Mouse (Mus musculus): ENCODE results near the gene Atrnl1. TPM values are rescaled to one million over a fixed set of nuclear protein-coding genes. Genes with fewer than 3 reads are reported as not detected.

Atrnl1 gene
- polyA plus RNA-seq, 1 experiment from 2014 or later: 8.1 TPM

- peaks cover 43% of the 10 kb centered on the region for H3K4me1 ChIP-seq (replicated peaks)
- WGBS: 46% methylated on average over 5 of the region's 5 CpGs
- ATAC-seq (ENCODE audit: low read depth): no peak
- peak overlapping the region; percentile 41; the same call in 1 of the 2 replicates for H3K4me2 ChIP-seq
- no peak overlapping the region for H3K9ac ChIP-seq
- H3K36me3 ChIP-seq: no peaks in the 10 kb centered on the region
- no peak overlapping the region for H3K4me3 ChIP-seq
- H3K27me3 ChIP-seq: no peaks in the 10 kb centered on the region; the same call in 1 of the 2 replicates
- H3K27ac ChIP-seq (replicated peaks): no peak overlapping the region
- peaks cover 3% of the 10 kb centered on the region for H3K9me3 ChIP-seq
Measured at GRCm38 (mm10) chr19:58124566-58124965, 513.7 kb downstream of the Atrnl1 start.

DNA sequence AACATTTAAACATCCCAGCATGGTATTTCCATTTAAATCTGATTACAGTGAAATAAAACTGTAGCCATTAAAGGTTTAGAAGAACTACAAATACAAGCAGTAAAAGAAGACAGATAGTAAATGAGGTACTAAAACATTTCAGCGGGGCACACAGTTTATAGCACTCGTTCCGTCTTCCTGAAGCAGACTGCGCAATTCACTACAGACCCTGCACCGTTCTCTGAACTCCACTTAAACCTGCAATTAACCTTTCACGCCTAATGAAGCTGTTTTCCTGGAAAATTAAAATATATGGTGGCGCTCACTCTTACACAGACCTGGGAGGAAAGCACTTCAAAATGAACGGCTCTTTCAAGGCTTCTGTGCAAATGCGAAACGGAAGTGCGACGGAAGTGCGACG, 514.2 kb downstream of the Atrnl1 start:
- peak; percentile 36; the same call in 1 of the 2 replicates for ATAC-seq (ENCODE audit: low read depth)
- WGBS: 21% methylated on average over 14 of the region's 14 CpGs
- H3K9ac ChIP-seq: no peak overlapping the region
- no peaks in the 10 kb centered on the region for H3K36me3 ChIP-seq
- no peaks in the 10 kb centered on the region; the same call in 1 of the 2 replicates for H3K27me3 ChIP-seq
- 0 out of 2 replicates have a peak overlapping the region, but pooled peaks have one; percentile 38 for H3K27ac ChIP-seq (replicated peaks)
- H3K4me3 ChIP-seq: no peak overlapping the region
- peaks cover 6% of the 10 kb centered on the region for H3K9me3 ChIP-seq
- H3K4me2 ChIP-seq: peak overlapping the region; percentile 41
- peaks cover 38% of the 10 kb centered on the region for H3K4me1 ChIP-seq (replicated peaks)

GRCm38 (mm10) chr19:58131896-58132295, 521.1 kb downstream of the Atrnl1 start:
- peaks cover 9% of the 10 kb centered on the region for H3K36me3 ChIP-seq
- no peaks in the 10 kb centered on the region for H3K27me3 ChIP-seq
- no peak overlapping the region for H3K4me3 ChIP-seq
- H3K9me3 ChIP-seq: peaks cover 6% of the 10 kb centered on the region
- no peak overlapping the region for H3K27ac ChIP-seq (replicated peaks)
- 95% methylated on average over 9 of the region's 9 CpGs for WGBS
- no peak for ATAC-seq (ENCODE audit: low read depth)
- H3K9ac ChIP-seq: no peak overlapping the region
- no peak overlapping the region for H3K4me2 ChIP-seq
- 0 out of 2 replicates have a peak, but pooled peaks cover 1% of the 10 kb centered on the region for H3K4me1 ChIP-seq (replicated peaks)

DNA sequence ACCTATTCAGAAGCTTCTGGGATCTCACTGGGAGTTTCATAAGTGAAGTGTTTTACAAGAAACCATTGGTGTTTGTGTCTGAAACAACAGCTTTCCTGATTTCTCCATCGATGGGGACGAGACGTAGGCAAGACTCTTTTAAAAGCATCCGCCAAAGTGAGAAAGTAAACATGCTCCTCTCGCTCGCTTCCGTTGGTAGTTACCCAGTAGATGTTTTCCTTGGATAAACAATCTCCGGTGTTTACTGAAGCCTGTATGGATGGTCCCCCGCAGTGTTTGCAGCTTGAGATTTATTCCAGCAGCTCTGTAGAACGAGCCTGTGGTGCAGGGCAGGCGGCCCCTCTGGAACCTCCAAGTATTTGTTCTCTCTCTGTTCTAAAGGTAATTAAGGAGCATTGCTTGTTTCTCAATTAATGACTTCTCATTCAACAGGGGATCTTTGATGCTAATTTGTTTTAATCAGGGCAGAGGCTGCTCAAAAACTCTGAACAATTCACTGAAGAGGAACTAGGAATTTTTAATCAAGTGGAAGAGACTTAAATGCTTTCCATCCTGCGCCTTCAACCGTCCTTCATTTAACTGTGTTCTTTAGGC, 529.5 kb downstream of the Atrnl1 start:
- WGBS: 31% methylated on average over 13 of the region's 13 CpGs
- no peak; the same call in 1 of the 2 replicates for ATAC-seq (ENCODE audit: low read depth)
- H3K27ac ChIP-seq (replicated peaks): no peak overlapping the region

GRCm38 (mm10) chr19:58143853-58144454, 533.1 kb downstream of the Atrnl1 start:
- Histone ChIP-seq H3K9ac (no peak overlapping the region), H3K4me2 (no peak overlapping the region), H3K4me3 (no peak overlapping the region), H3K36me3 (no peaks in the 10 kb centered on the region), H3K4me1 (replicated peaks) (peaks cover 20% of the 10 kb centered on the region), H3K9me3 (no peaks in the 10 kb centered on the region), H3K27ac (replicated peaks) (no peak overlapping the region), H3K27me3 (peaks cover 17% of the 10 kb centered on the region)
- WGBS: 93% methylated on average over 7 of the region's 7 CpGs
- no peak for ATAC-seq (ENCODE audit: low read depth)

More for the DNA sequence above, 529.5 kb downstream of the Atrnl1 start:
- Histone ChIP-seq H3K9ac (no peak overlapping the region), H3K4me2 (no peak overlapping the region), H3K9me3 (no peaks in the 10 kb centered on the region), H3K4me1 (replicated peaks) (peaks cover 11% of the 10 kb centered on the region), H3K27me3 (peaks cover 24% of the 10 kb centered on the region), H3K4me3 (no peak overlapping the region), H3K36me3 (no peaks in the 10 kb centered on the region)

GRCm38 (mm10) chr19:58145521-58145920, 534.7 kb downstream of the Atrnl1 start:
- no peak overlapping the region for H3K27ac ChIP-seq (replicated peaks)
- 73% methylated on average over 9 of the region's 9 CpGs for WGBS
- H3K36me3 ChIP-seq: no peaks in the 10 kb centered on the region
- no peak overlapping the region for H3K9ac ChIP-seq
- H3K4me2 ChIP-seq: no peak overlapping the region
- H3K27me3 ChIP-seq: peaks cover 16% of the 10 kb centered on the region
- H3K4me3 ChIP-seq: no peak overlapping the region
- H3K4me1 ChIP-seq (replicated peaks): peaks cover 14% of the 10 kb centered on the region
- no peaks in the 10 kb centered on the region for H3K9me3 ChIP-seq
- ATAC-seq (ENCODE audit: low read depth): no peak

DNA sequence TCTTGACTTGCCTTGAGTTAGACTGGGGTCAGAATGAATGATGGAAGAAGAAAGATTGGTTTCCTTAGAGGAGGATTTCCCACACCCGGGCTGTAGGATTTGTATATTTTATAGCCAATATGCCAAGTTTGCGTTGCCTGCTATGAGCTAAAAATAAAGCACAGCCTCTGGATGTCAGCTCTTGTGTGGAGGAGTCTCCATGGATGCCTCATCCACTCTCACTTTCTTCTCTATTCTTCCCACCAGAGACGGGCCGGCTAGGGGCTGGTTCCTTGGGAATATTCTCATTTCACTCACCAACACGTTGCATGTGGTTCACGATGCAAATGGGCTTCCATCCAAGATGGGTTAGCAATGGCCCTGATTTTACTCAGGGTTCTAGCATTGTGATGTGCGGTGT, 540.4 kb downstream of the Atrnl1 start:
- Histone ChIP-seq H3K27ac (replicated peaks) (no peak overlapping the region), H3K4me1 (replicated peaks) (no peaks in the 10 kb centered on the region; the same call in 1 of the 2 replicates), H3K9me3 (no peaks in the 10 kb centered on the region), H3K9ac (no peak overlapping the region), H3K4me2 (no peak overlapping the region), H3K27me3 (no peaks in the 10 kb centered on the region), H3K4me3 (no peak overlapping the region), H3K36me3 (no peaks in the 10 kb centered on the region)
- 92% methylated on average over 7 of the region's 7 CpGs for WGBS
- ATAC-seq (ENCODE audit: low read depth): no peak

DNA sequence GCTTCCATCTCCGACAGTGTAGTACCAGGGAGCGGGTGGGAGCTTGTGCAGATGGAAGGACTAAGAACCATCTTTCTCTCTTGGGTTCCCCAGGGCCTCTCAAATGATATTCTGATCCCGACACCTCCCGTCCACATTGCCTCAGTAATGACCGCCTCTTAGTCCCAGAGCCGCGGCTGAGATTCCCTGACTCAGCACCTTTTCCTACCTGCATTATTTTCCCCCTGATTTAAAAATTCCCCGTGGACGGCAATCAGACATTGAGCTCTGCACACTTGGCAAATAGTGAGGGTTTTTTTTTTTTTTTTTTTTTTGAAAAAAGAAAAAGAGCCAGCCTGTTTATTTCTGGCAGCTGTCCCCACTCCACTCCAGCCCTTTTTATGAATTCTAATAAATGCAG, 550.7 kb downstream of the Atrnl1 start:
- Histone ChIP-seq H3K27me3 (no peaks in the 10 kb centered on the region), H3K36me3 (no peaks in the 10 kb centered on the region), H3K9ac (no peak overlapping the region), H3K4me2 (no peak overlapping the region), H3K27ac (replicated peaks) (no peak overlapping the region), H3K4me3 (no peak overlapping the region), H3K9me3 (no peaks in the 10 kb centered on the region), H3K4me1 (replicated peaks) (peaks cover 20% of the 10 kb centered on the region)
- WGBS: 67% methylated on average over 9 of the region's 9 CpGs
- ATAC-seq (ENCODE audit: low read depth): no peak

DNA sequence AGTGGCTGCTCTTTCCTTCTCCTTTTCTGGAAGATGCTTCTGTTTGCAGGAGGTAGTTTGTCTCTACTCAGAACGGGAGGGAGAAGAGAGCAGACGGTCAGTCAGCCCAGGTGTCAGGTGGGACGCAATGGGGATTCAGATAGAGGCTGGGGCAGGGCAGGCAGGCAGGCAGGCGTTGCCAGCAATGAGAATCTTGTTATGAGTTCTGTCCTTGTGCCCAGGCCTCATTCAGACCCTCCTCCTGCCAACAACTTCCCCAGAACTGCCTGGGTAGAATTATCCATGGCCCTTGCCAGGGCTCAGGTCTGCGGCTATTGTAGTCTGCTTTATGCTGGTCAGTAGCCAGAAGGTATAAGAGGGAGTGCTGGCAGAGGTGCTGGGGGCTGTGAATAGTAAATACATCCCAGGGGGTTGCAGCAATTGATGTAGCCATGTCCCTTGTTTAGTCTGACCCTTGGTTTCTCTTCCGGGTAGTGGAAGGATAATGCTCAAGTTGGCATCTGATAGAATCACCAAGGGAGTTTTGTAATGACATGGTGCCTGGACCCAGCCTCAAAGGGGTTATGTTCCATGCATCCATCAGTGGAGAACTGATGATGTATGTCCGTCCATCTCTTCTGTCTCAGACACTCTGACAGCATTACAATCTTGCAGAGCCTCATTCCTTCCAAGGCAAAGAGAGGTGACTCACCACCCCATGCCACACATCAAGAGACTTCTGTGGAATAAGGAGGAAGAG, 554.2 kb downstream of the Atrnl1 start:
- Histone ChIP-seq H3K4me1 (replicated peaks) (peaks cover 23% of the 10 kb centered on the region), H3K9me3 (no peaks in the 10 kb centered on the region), H3K4me2 (no peak overlapping the region), H3K4me3 (no peak overlapping the region), H3K36me3 (no peaks in the 10 kb centered on the region), H3K27ac (replicated peaks) (no peak overlapping the region), H3K27me3 (0 out of 2 replicates have a peak, but pooled peaks cover 4% of the 10 kb centered on the region), H3K9ac (no peak overlapping the region)
- ATAC-seq (ENCODE audit: low read depth): no peak
- 75% methylated on average over 7 of the region's 7 CpGs for whole genome bisulfite sequencing

- H3K9me3 ChIP-seq: no peaks in the 10 kb centered on the region
- 0 out of 2 replicates have a peak, but pooled peaks cover 4% of the 10 kb centered on the region for H3K27me3 ChIP-seq
- no peak overlapping the region for H3K4me2 ChIP-seq
- no peak overlapping the region for H3K9ac ChIP-seq
- H3K36me3 ChIP-seq: no peaks in the 10 kb centered on the region
- no peak for ATAC-seq (ENCODE audit: low read depth)
- no peak overlapping the region for H3K4me3 ChIP-seq
- WGBS: 57% methylated on average over 9 of the region's 9 CpGs
- no peak overlapping the region for H3K27ac ChIP-seq (replicated peaks)
- H3K4me1 ChIP-seq (replicated peaks): peaks cover 23% of the 10 kb centered on the region
Measured at GRCm38 (mm10) chr19:58165635-58166015, 554.8 kb downstream of the Atrnl1 start.

- H3K4me2 ChIP-seq: no peak overlapping the region
Measured at GRCm38 (mm10) chr19:58166147-58166546, 555.3 kb downstream of the Atrnl1 start.

DNA sequence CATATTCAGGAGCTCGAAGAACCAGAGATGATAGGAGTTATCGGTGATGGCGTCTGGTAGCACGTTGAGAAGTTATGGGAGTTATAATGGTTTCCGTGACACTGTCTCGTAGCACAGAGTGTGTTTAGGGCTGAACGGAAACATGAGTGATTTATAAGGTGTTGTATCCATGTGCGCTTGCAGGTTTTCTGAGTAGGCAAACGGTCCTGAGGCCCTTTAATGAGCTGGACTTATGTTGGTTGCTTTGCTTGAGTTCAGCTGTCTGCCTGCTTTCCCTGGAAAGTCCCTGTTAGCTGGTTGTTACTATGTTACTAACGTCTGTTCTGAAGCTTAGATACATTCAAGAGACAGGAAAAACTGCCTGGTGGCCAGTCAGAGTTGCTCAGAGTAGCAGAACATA, 567.6 kb downstream of the Atrnl1 start:
- 79% methylated on average over 10 of the region's 10 CpGs for WGBS
- Histone ChIP-seq H3K4me3 (no peak overlapping the region), H3K9me3 (no peaks in the 10 kb centered on the region), H3K4me1 (replicated peaks) (peaks cover 17% of the 10 kb centered on the region), H3K9ac (no peak overlapping the region), H3K4me2 (no peak overlapping the region), H3K36me3 (no peaks in the 10 kb centered on the region), H3K27ac (replicated peaks) (no peak overlapping the region), H3K27me3 (no peaks in the 10 kb centered on the region)
- no peak for ATAC-seq (ENCODE audit: low read depth)

More at GRCm38 (mm10) chr19:58166147-58166546, 555.3 kb downstream of the Atrnl1 start:
- Histone ChIP-seq H3K9ac (no peak overlapping the region), H3K27me3 (0 out of 2 replicates have a peak, but pooled peaks cover 4% of the 10 kb centered on the region), H3K27ac (replicated peaks) (no peak overlapping the region), H3K4me1 (replicated peaks) (peaks cover 23% of the 10 kb centered on the region), H3K9me3 (no peaks in the 10 kb centered on the region), H3K36me3 (no peaks in the 10 kb centered on the region), H3K4me3 (no peak overlapping the region)
- no peak for ATAC-seq (ENCODE audit: low read depth)
- 75% methylated on average over 6 of the region's 6 CpGs for WGBS

Measured in neural tube, embryonic 13.5 days (tissue).